Mouse (Mus musculus) adrenal gland, adult 8-10 months (tissue): ENCODE results near the gene Tescl. TPM values are rescaled to one million over a fixed set of nuclear protein-coding genes. Genes with fewer than 3 reads are reported as not detected.

Experiments used
- DNase-seq: peaks from one replicate; pipeline ENCODE4 v3.0.0; 2022
- total RNA-seq, 4 experiments: library from RNA; stranded (reverse); gene quantifications; 2 replicates each; pipeline ENCODE4 v1.2.4; 2022

Tescl gene
- total RNA-seq, 4 experiments from 2014 or later: 0.70 TPM; not detected in 3

GRCm38 (mm10) chr7:24361001-24361400 lies 27.3 kb upstream of the Tescl start:
- no peak for DNase-seq

GRCm38 (mm10) chr7:24359269-24359668 lies 25.5 kb upstream of the Tescl start:
- no peak for DNase-seq

- DNase-seq: no peak
These were observed 24.2 kb upstream of the Tescl start for GRCm38 (mm10) chr7:24357899-24358298.

GRCm38 (mm10) chr7:24356081-24356480 lies 22.3 kb upstream of the Tescl start:
- DNase-seq: peak; percentile 61

- DNase-seq: no peak
These were observed 21.9 kb upstream of the Tescl start for GRCm38 (mm10) chr7:24355646-24356045.

- DNase-seq: no peak
These were observed 15.2 kb upstream of the Tescl start, which contains the start of gene Lypd5 for GRCm38 (mm10) chr7:24348896-24349295. Lypd5 (plus strand) TSS chr7:24349196.

- DNase-seq: no peak
These were observed 12.7 kb upstream of the Tescl start for GRCm38 (mm10) chr7:24346444-24346843.

- no peak for DNase-seq
These were observed 10.1 kb upstream of the Tescl start for GRCm38 (mm10) chr7:24343701-24344272.

GRCm38 (mm10) chr7:24338241-24338640 lies 4.5 kb upstream of the Tescl start:
- no peak for DNase-seq

GRCm38 (mm10) chr7:24335699-24336309 lies 2.1 kb upstream of the Tescl start:
- peak; percentile 43 for DNase-seq

GRCm38 (mm10) chr7:24327281-24327975 lies 6.3 kb downstream of the Tescl start:
- no peak for DNase-seq

GRCm38 (mm10) chr7:24326273-24327135 lies 7.2 kb downstream of the Tescl start:
- no peak for DNase-seq

- no peak for DNase-seq
These were observed 8.0 kb downstream of the Tescl start for GRCm38 (mm10) chr7:24325675-24326128.

- DNase-seq: peak; percentile 10
These were observed 8.5 kb downstream of the Tescl start for GRCm38 (mm10) chr7:24325197-24325596.

GRCm38 (mm10) chr7:24322593-24322992 lies 11.1 kb downstream of the Tescl start:
- no peak for DNase-seq

GRCm38 (mm10) chr7:24318942-24319341 lies 14.8 kb downstream of the Tescl start:
- no peak for DNase-seq

GRCm38 (mm10) chr7:24316567-24317092 lies 17.1 kb downstream of the Tescl start, which contains the start of gene Zfp94:
Zfp94 (minus strand) TSS chr7:24316666.
- peak; percentile 95 for DNase-seq

GRCm38 (mm10) chr7:24315726-24316566 lies 17.8 kb downstream of the Tescl start:
- no peak for DNase-seq

- no peak for DNase-seq
These were observed 32.9 kb downstream of the Tescl start, which contains the start of gene Zfp61 for GRCm38 (mm10) chr7:24300771-24301282. Zfp61 (minus strand) TSS chr7:24301232.

- no peak for DNase-seq
These were observed 33.8 kb downstream of the Tescl start for GRCm38 (mm10) chr7:24299823-24300481.
